Mouse (Mus musculus) forebrain, embryonic 10.5 days (tissue): ENCODE data around the gene Zswim1. TPM values are rescaled to one million over a fixed set of nuclear protein-coding genes. Genes with fewer than 3 reads are reported as not detected.

Experiments used
- DNase-seq: peaks from one replicate; pipeline ENCODE4 v3.0.0-alpha.2; 2017; ENCODE audit warnings: low spot score; ENCODE audit errors: extremely low spot score
- H3K27ac ChIP-seq: fragments of 300-500 bp; sonication (generic); 2 replicates; pipeline ENCODE4 v1.5.1; 2016; ENCODE audit warnings: mild to moderate bottlenecking
- H3K27me3 ChIP-seq: fragments of 300-500 bp; sonication (generic); 2 replicates; pipeline ENCODE4 v1.6.1; 2016; ENCODE audit warnings: mild to moderate bottlenecking; ENCODE audit not compliant: poor library complexity, severe bottlenecking
- H3K36me3 ChIP-seq: fragments of 300-500 bp; sonication (generic); replicated peaks from 2 replicates; pipeline ENCODE4 v1.6.1; 2016; ENCODE audit warnings: mild to moderate bottlenecking, moderate library complexity
- H3K4me1 ChIP-seq: fragments of 300-500 bp; sonication (generic); 2 replicates; pipeline ENCODE4 v1.6.1; 2016
- H3K4me3 ChIP-seq: fragments of 300-500 bp; sonication (generic); 2 replicates; pipeline ENCODE4 v1.5.1; 2016; ENCODE audit warnings: mild to moderate bottlenecking, moderate library complexity
- H3K9me3 ChIP-seq: fragments of 300-500 bp; sonication (generic); 2 replicates; pipeline ENCODE4 v1.6.1; 2016; ENCODE audit warnings: mild to moderate bottlenecking, moderate library complexity
- WGBS: fragments of 180-500 bp; shearing (Covaris S2); methylation state at CpG from one replicate; pipeline ENCODE4 v1.1.7; 2016; 5-methylcytosine and 5-hydroxymethylcytosine counted together
- polyA plus RNA-seq: library from polyadenylated mRNA; unstranded; fragments of >200 nt; fragmentation: Nextera tagmentation; extraction: Ambion mirVana; gene quantifications from 2 replicates; pipeline ENCODE4 v1.2.1, GENCODE M21; 2016

Zswim1 gene
- 25.5 and 25.9 TPM in 2 replicates for polyA plus RNA-seq

DNA sequence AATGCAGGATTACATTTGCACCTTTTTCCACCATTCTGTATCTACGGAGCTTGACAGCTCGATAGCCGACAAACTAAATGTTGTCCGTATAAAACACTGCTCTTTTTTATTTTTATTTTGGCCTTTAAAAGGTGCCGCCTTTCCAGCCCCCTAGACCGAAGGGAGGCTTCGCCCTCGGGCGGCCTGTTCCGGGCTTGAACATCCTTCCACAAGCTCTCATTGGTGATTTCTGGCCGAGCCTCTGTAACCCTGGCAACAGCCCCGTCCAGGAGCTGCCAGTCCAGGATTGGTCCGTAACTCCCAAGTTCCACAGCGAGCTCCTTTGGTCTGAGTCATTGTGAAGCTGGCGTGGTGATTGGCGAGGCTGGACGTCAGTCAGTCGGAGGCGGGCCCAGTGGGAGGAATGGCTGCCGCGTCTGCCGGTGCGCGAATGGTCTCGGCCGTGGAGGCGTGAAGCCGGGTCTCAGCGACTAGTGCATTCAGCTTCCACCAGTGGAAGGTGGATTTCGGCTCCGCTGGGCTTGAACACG is at the start of gene Zswim1:
Gene Zswim1, plus strand, starts transcription at position 51 of the 530 bp plus-strand sequence.
- DNase-seq: peak; percentile 99
- peak within 1 kb of the TSS; percentile 83 for H3K4me3 ChIP-seq
- peaks cover 54% of the 10 kb centered on the region for H3K36me3 ChIP-seq
- no peaks in the 10 kb centered on the region for H3K27me3 ChIP-seq
- H3K4me1 ChIP-seq: peaks cover 26% of the 10 kb centered on the region
- 1% methylated on average over 32 of the region's 32 CpGs for WGBS
- no peaks in the 10 kb centered on the region for H3K9me3 ChIP-seq
- peak within 1 kb of the TSS; percentile 91 for H3K27ac ChIP-seq

GRCm38 (mm10) chr2:164773229-164773988 is 49.1 kb upstream of the Zswim1 start:
- Histone ChIP-seq H3K36me3 (peaks cover 37% of the 10 kb centered on the region), H3K9me3 (no peaks in the 10 kb centered on the region), H3K4me3 (no peak overlapping the region), H3K27ac (no peak overlapping the region), H3K27me3 (no peaks in the 10 kb centered on the region), H3K4me1 (peaks cover 33% of the 10 kb centered on the region)
- DNase-seq: no peak
- WGBS: 82% methylated on average over 14 of the region's 14 CpGs

GRCm38 (mm10) chr2:164773989-164774364 is 48.5 kb upstream of the Zswim1 start:
- Histone ChIP-seq H3K27me3 (no peaks in the 10 kb centered on the region), H3K4me3 (no peak overlapping the region), H3K4me1 (peaks cover 33% of the 10 kb centered on the region), H3K36me3 (peaks cover 36% of the 10 kb centered on the region), H3K9me3 (no peaks in the 10 kb centered on the region), H3K27ac (no peak overlapping the region)
- 87% methylated on average over 5 of the region's 5 CpGs for WGBS
- DNase-seq: no peak

GRCm38 (mm10) chr2:164776130-164776529 is 46.4 kb upstream of the Zswim1 start:
- WGBS: 92% methylated on average over 6 of the region's 6 CpGs
- no peaks in the 10 kb centered on the region for H3K9me3 ChIP-seq
- peaks cover 27% of the 10 kb centered on the region for H3K36me3 ChIP-seq

GRCm38 (mm10) chr2:164776801-164777200 is 45.7 kb upstream of the Zswim1 start:
- Histone ChIP-seq H3K36me3 (peaks cover 21% of the 10 kb centered on the region), H3K27ac (no peak overlapping the region), H3K4me1 (peaks cover 15% of the 10 kb centered on the region), H3K4me3 (no peak overlapping the region), H3K27me3 (no peaks in the 10 kb centered on the region), H3K9me3 (no peaks in the 10 kb centered on the region)
- 76% methylated on average over 17 of the region's 17 CpGs for WGBS
- DNase-seq: no peak

More at GRCm38 (mm10) chr2:164776130-164776529, 46.4 kb upstream of the Zswim1 start:
- H3K27me3 ChIP-seq: no peaks in the 10 kb centered on the region
- H3K4me3 ChIP-seq: no peak overlapping the region
- H3K27ac ChIP-seq: no peak overlapping the region
- H3K4me1 ChIP-seq: peaks cover 22% of the 10 kb centered on the region
- no peak for DNase-seq

- WGBS: 87% methylated on average over 30 of the region's 30 CpGs
- H3K4me3 ChIP-seq: no peak overlapping the region
- H3K27me3 ChIP-seq: no peaks in the 10 kb centered on the region
- DNase-seq: no peak
- H3K36me3 ChIP-seq: peaks cover 14% of the 10 kb centered on the region
- no peak overlapping the region for H3K27ac ChIP-seq
- H3K9me3 ChIP-seq: no peaks in the 10 kb centered on the region
- peaks cover 9% of the 10 kb centered on the region for H3K4me1 ChIP-seq
These were observed 45.1 kb upstream of the Zswim1 start for GRCm38 (mm10) chr2:164777246-164778014.

GRCm38 (mm10) chr2:164778015-164778287 is 44.5 kb upstream of the Zswim1 start:
- WGBS: 92% methylated on average over 11 of the region's 11 CpGs
- peaks cover 9% of the 10 kb centered on the region; the same call in 1 of the 2 replicates for H3K4me1 ChIP-seq
- no peak overlapping the region for H3K27ac ChIP-seq
- no peaks in the 10 kb centered on the region for H3K27me3 ChIP-seq
- no peaks in the 10 kb centered on the region for H3K9me3 ChIP-seq
- no peak overlapping the region for H3K4me3 ChIP-seq
- no peak for DNase-seq
- peaks cover 9% of the 10 kb centered on the region for H3K36me3 ChIP-seq

DNA sequence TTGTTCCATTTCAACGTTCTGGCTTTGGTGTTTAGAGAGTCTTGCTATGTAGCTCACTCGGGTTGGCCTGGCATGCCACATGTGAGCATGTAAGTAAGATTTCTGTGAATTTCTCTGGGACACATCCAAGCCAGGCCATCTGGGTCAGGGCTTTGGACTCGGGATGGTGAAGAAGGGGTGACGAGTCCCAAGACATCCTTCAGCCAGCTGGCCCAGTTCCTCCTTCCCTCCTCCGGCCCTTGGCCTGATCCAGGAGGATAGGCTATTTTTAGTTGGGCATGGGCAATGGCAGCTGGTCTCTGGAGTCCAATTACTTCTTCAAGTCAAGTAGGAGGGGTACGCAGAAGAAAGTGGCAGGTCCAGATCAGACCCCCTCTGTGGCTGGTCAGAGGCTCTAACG is 43.7 kb upstream of the Zswim1 start:
- H3K27ac ChIP-seq: no peak overlapping the region
- H3K4me1 ChIP-seq: 0 out of 2 replicates have a peak, but pooled peaks cover 5% of the 10 kb centered on the region
- 85% methylated on average over 7 of the region's 7 CpGs for WGBS
- H3K9me3 ChIP-seq: no peaks in the 10 kb centered on the region
- no peak for DNase-seq
- H3K4me3 ChIP-seq: no peak overlapping the region
- peaks cover under 1% of the 10 kb centered on the region; the same call in 1 of the 2 replicates for H3K36me3 ChIP-seq
- no peaks in the 10 kb centered on the region for H3K27me3 ChIP-seq

- Histone ChIP-seq H3K4me3 (no peak within 1 kb of the TSS), H3K27ac (no peak within 1 kb of the TSS), H3K27me3 (peaks cover 6% of the 10 kb centered on the region), H3K4me1 (peaks cover 5% of the 10 kb centered on the region; the same call in 1 of the 2 replicates), H3K36me3 (no peaks in the 10 kb centered on the region), H3K9me3 (no peaks in the 10 kb centered on the region)
- no peak for DNase-seq
- 72% methylated on average over 8 of the region's 8 CpGs for WGBS
These were observed 42.9 kb upstream of the Zswim1 start, which contains the start of gene Tnnc2 for GRCm38 (mm10) chr2:164779481-164780086. Gene Tnnc2 (minus strand): TSS chr2:164779967.

DNA sequence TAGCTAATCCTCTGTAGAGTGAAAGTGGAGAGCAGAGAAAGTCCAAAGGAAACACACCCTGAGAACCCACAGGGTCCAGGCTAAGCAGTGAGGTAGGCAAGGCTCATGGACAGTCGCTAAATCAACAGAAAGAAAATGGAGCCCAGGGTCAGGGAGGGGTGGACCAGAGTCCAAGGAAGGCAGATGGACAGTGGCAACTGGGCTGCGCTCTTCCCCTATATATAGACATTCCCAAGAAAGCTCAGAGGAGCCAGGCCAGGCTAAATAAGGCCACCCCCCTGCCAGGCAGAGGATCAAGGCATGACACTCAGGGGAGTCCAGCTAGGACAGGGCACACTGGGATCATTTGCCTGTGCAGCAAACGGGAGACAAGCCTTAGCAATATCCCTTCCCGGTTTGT is 40.6 kb upstream of the Zswim1 start:
- H3K27me3 ChIP-seq: peaks cover 21% of the 10 kb centered on the region
- no peak for DNase-seq
- 70% methylated on average over 4 of the region's 4 CpGs for WGBS
- H3K4me1 ChIP-seq: peaks cover 27% of the 10 kb centered on the region
- no peaks in the 10 kb centered on the region for H3K9me3 ChIP-seq
- no peak overlapping the region for H3K4me3 ChIP-seq
- H3K36me3 ChIP-seq: no peaks in the 10 kb centered on the region
- H3K27ac ChIP-seq: no peak overlapping the region

- H3K36me3 ChIP-seq: peaks cover 6% of the 10 kb centered on the region
- peaks cover 35% of the 10 kb centered on the region for H3K4me1 ChIP-seq
- WGBS: 74% methylated on average over 7 of the region's 7 CpGs
- DNase-seq: no peak
- no peak overlapping the region for H3K4me3 ChIP-seq
- peaks cover 24% of the 10 kb centered on the region for H3K27me3 ChIP-seq
- no peak overlapping the region for H3K27ac ChIP-seq
- no peaks in the 10 kb centered on the region for H3K9me3 ChIP-seq
These were observed 38.4 kb upstream of the Zswim1 start for GRCm38 (mm10) chr2:164783926-164784581.

- peaks cover 36% of the 10 kb centered on the region for H3K4me1 ChIP-seq
- H3K9me3 ChIP-seq: no peaks in the 10 kb centered on the region
- DNase-seq: no peak
- H3K27me3 ChIP-seq: peaks cover 24% of the 10 kb centered on the region
- peak overlapping the region; percentile 79 for H3K4me3 ChIP-seq
- peaks cover 11% of the 10 kb centered on the region for H3K36me3 ChIP-seq
- peak overlapping the region; percentile 88 for H3K27ac ChIP-seq
- 21% methylated on average over 7 of the region's 7 CpGs for WGBS
These were observed 37.5 kb upstream of the Zswim1 start for GRCm38 (mm10) chr2:164784869-164785420.
